Mouse (Mus musculus): ENCODE measurements around the gene A930033H14Rik.

The A930033H14Rik gene

GRCm38 (mm10) chr10:69212542-69213440 lies at the start of gene A930033H14Rik:
A930033H14Rik (minus strand) TSS chr10:69213098.
- DNase-seq (ENCODE audit: extremely low read depth, low read depth, low spot score): no peak

GRCm38 (mm10) chr10:69259929-69260328 lies 47.0 kb upstream of the A930033H14Rik start:
- DNase-seq (ENCODE audit: extremely low read depth, low read depth, low spot score): no peak

- no peak for DNase-seq (ENCODE audit: extremely low read depth, low read depth, low spot score)
Observed at GRCm38 (mm10) chr10:69259161-69259560, 46.3 kb upstream of the A930033H14Rik start.

GRCm38 (mm10) chr10:69258588-69258987 lies 45.7 kb upstream of the A930033H14Rik start:
- no peak for DNase-seq (ENCODE audit: extremely low read depth, low read depth, low spot score)

GRCm38 (mm10) chr10:69257592-69258133 lies 44.8 kb upstream of the A930033H14Rik start:
- DNase-seq (ENCODE audit: extremely low read depth, low read depth, low spot score): no peak

- DNase-seq (ENCODE audit: extremely low read depth, low read depth, low spot score): no peak
Observed at GRCm38 (mm10) chr10:69255594-69255993, 42.7 kb upstream of the A930033H14Rik start.

GRCm38 (mm10) chr10:69254390-69254847 lies 41.5 kb upstream of the A930033H14Rik start:
- DNase-seq (ENCODE audit: extremely low read depth, low read depth, low spot score): no peak

- no peak for DNase-seq (ENCODE audit: extremely low read depth, low read depth, low spot score)
Observed at GRCm38 (mm10) chr10:69253686-69254080, 40.8 kb upstream of the A930033H14Rik start.

GRCm38 (mm10) chr10:69253075-69253685 lies 40.3 kb upstream of the A930033H14Rik start:
- DNase-seq (ENCODE audit: extremely low read depth, low read depth, low spot score): no peak

- DNase-seq (ENCODE audit: extremely low read depth, low read depth, low spot score): no peak
Observed at GRCm38 (mm10) chr10:69252112-69253074, 39.5 kb upstream of the A930033H14Rik start.

- no peak for DNase-seq (ENCODE audit: extremely low read depth, low read depth, low spot score)
Observed at GRCm38 (mm10) chr10:69251254-69251653, 38.4 kb upstream of the A930033H14Rik start.

GRCm38 (mm10) chr10:69248261-69249160 lies 35.6 kb upstream of the A930033H14Rik start:
- no peak for DNase-seq (ENCODE audit: extremely low read depth, low read depth, low spot score)

- no peak for DNase-seq (ENCODE audit: extremely low read depth, low read depth, low spot score)
Observed at GRCm38 (mm10) chr10:69247311-69248033, 34.6 kb upstream of the A930033H14Rik start.

- no peak for DNase-seq (ENCODE audit: extremely low read depth, low read depth, low spot score)
Observed at GRCm38 (mm10) chr10:69246762-69247161, 33.9 kb upstream of the A930033H14Rik start.

GRCm38 (mm10) chr10:69245906-69246668 lies 33.2 kb upstream of the A930033H14Rik start:
- DNase-seq (ENCODE audit: extremely low read depth, low read depth, low spot score): no peak

GRCm38 (mm10) chr10:69245151-69245550 lies 32.3 kb upstream of the A930033H14Rik start:
- DNase-seq (ENCODE audit: extremely low read depth, low read depth, low spot score): no peak

- DNase-seq (ENCODE audit: extremely low read depth, low read depth, low spot score): no peak
Observed at GRCm38 (mm10) chr10:69240530-69240929, 27.6 kb upstream of the A930033H14Rik start.

GRCm38 (mm10) chr10:69238311-69238710 lies 25.4 kb upstream of the A930033H14Rik start:
- DNase-seq (ENCODE audit: extremely low read depth, low read depth, low spot score): no peak
